Mouse (Mus musculus): ENCODE measurements around the gene Synpo2.

- TF ChIP-seq CTCF (IDR thresholded peaks at IDR 0.05; ENCODE audit: low read depth) (no peak), EP300 (IDR thresholded peaks at IDR 0.05; ENCODE audit: low read depth) (no peak)
These were observed 46.1 kb downstream of the Synpo2 start for GRCm38 (mm10) chr3:123189826-123190225.

Data from liver, embryonic 14.5 days (tissue).